Mouse (Mus musculus): ENCODE measurements around the gene Fbxo17. TPM values are rescaled to one million over a fixed set of nuclear protein-coding genes. Genes with fewer than 3 reads are reported as not detected.

The Fbxo17 gene
- polyA plus RNA-seq, 1 experiment = 3.0 TPM

- Histone ChIP-seq H3K4me3 (ENCODE audit: insufficient read depth, low read length) (no peak overlapping the region), H3K27ac (ENCODE audit: insufficient read depth, low read length) (no peak overlapping the region), H3K4me1 (ENCODE audit: control insufficient read depth, insufficient read depth, low read length) (no peaks in the 10 kb centered on the region; the same call in none of the 2 replicates)
- TF ChIP-seq CTCF (IDR thresholded peaks at IDR 0.05; ENCODE audit: extremely low read depth, insufficient read depth, low read length) (no peak), POLR2A (IDR thresholded peaks at IDR 0.05; ENCODE audit: extremely low read depth, insufficient read depth, low read length) (no peak)
Observed at GRCm38 (mm10) chr7:28710962-28711361, 5.6 kb upstream of the Fbxo17 start.

GRCm38 (mm10) chr7:28714667-28715066 is 1.9 kb upstream of the Fbxo17 start:
- H3K4me3 ChIP-seq (ENCODE audit: insufficient read depth, low read length) = no peak overlapping the region
- no peak overlapping the region for H3K27ac ChIP-seq (ENCODE audit: insufficient read depth, low read length)
- H3K4me1 ChIP-seq (ENCODE audit: control insufficient read depth, insufficient read depth, low read length) = no peaks in the 10 kb centered on the region; the same call in none of the 2 replicates
- TF ChIP-seq POLR2A (IDR thresholded peaks at IDR 0.05; ENCODE audit: extremely low read depth, insufficient read depth, low read length) (no peak), CTCF (IDR thresholded peaks at IDR 0.05; ENCODE audit: extremely low read depth, insufficient read depth, low read length) (no peak)

DNA sequence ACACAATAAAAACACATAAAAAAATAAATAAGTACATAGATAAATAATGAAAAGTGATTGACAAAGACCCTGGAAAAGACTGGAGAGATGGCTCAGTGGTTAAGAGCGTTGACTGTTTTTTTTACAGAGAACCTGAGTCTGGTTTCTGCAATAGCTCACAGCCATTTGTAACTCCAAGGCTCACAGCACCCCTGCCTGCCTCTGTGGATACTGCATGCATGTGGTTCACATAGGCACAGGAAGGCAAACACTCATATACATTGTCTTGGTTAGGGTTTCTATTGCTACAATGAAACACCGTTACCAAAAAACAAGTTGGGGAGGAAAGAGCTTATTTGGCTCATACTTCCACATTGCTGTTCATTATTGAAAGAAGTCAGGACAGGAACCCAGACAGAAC is 1.0 kb upstream of the Fbxo17 start:
- H3K4me3 ChIP-seq (ENCODE audit: insufficient read depth, low read length) = no peak overlapping the region
- no peaks in the 10 kb centered on the region; the same call in none of the 2 replicates for H3K4me1 ChIP-seq (ENCODE audit: control insufficient read depth, insufficient read depth, low read length)
- TF ChIP-seq POLR2A (IDR thresholded peaks at IDR 0.05; ENCODE audit: extremely low read depth, insufficient read depth, low read length) (no peak), CTCF (IDR thresholded peaks at IDR 0.05; ENCODE audit: extremely low read depth, insufficient read depth, low read length) (no peak)
- no peak overlapping the region for H3K27ac ChIP-seq (ENCODE audit: insufficient read depth, low read length)

DNA sequence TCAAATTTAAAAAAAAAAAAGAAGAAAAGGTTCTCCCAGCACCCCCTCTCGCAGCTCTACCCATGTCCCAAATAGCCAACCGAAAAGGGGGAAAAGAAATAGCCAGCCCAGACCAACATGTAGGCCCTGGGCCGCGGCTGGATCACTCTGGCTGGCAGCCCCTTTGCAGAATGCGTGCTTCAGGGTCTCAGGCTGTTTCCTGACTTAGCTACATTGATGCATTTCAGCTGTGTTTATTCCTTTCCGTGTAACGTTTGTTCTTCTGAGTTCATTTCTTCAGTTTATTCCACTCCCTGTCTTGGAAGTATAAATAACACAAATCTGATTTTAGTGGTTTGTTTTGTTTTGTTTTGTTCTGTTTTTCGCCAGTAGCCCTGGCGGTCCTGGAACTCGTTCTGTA is 1.1 kb downstream of the Fbxo17 start:
- no peak for TF ChIP-seq POLR2A (IDR thresholded peaks at IDR 0.05; ENCODE audit: extremely low read depth, insufficient read depth, low read length)
- TF ChIP-seq CTCF (IDR thresholded peaks at IDR 0.05; ENCODE audit: extremely low read depth, insufficient read depth, low read length) = no peak
- Histone ChIP-seq H3K4me3 (ENCODE audit: insufficient read depth, low read length) (no peak overlapping the region), H3K27ac (ENCODE audit: insufficient read depth, low read length) (no peak overlapping the region), H3K4me1 (ENCODE audit: control insufficient read depth, insufficient read depth, low read length) (no peaks in the 10 kb centered on the region; the same call in none of the 2 replicates)

GRCm38 (mm10) chr7:28719159-28719558 is 2.6 kb downstream of the Fbxo17 start:
- Histone ChIP-seq H3K4me3 (ENCODE audit: insufficient read depth, low read length) (no peak overlapping the region), H3K27ac (ENCODE audit: insufficient read depth, low read length) (no peak overlapping the region), H3K4me1 (ENCODE audit: control insufficient read depth, insufficient read depth, low read length) (no peaks in the 10 kb centered on the region; the same call in none of the 2 replicates)
- no peak for TF ChIP-seq CTCF (IDR thresholded peaks at IDR 0.05; ENCODE audit: extremely low read depth, insufficient read depth, low read length)
- no peak for TF ChIP-seq POLR2A (IDR thresholded peaks at IDR 0.05; ENCODE audit: extremely low read depth, insufficient read depth, low read length)

DNA sequence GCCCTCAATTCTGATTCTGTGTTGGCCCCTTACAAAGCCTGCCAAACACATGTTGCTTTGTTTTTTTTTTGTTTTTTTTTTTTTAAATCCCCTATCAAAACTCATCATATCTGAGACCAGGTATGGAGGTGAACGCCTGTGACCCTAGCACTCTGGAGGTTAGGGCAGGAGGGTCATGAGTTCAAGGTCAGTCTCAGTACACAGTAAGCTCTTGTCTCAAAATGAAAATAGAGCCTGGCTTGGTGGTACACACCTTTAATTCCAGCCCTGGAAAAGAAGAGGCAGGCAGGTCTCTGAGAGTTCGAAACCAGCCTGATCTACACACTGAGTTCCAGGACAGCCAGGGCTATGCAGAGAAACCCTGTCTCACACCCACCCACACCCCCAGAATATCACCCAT is 3.0 kb downstream of the Fbxo17 start:
- no peak overlapping the region for H3K27ac ChIP-seq (ENCODE audit: insufficient read depth, low read length)
- no peaks in the 10 kb centered on the region for H3K4me1 ChIP-seq (ENCODE audit: control insufficient read depth, insufficient read depth, low read length)
- H3K4me3 ChIP-seq (ENCODE audit: insufficient read depth, low read length) = no peak overlapping the region
- TF ChIP-seq POLR2A (IDR thresholded peaks at IDR 0.05; ENCODE audit: extremely low read depth, insufficient read depth, low read length) (no peak), CTCF (IDR thresholded peaks at IDR 0.05; ENCODE audit: extremely low read depth, insufficient read depth, low read length) (no peak)

DNA sequence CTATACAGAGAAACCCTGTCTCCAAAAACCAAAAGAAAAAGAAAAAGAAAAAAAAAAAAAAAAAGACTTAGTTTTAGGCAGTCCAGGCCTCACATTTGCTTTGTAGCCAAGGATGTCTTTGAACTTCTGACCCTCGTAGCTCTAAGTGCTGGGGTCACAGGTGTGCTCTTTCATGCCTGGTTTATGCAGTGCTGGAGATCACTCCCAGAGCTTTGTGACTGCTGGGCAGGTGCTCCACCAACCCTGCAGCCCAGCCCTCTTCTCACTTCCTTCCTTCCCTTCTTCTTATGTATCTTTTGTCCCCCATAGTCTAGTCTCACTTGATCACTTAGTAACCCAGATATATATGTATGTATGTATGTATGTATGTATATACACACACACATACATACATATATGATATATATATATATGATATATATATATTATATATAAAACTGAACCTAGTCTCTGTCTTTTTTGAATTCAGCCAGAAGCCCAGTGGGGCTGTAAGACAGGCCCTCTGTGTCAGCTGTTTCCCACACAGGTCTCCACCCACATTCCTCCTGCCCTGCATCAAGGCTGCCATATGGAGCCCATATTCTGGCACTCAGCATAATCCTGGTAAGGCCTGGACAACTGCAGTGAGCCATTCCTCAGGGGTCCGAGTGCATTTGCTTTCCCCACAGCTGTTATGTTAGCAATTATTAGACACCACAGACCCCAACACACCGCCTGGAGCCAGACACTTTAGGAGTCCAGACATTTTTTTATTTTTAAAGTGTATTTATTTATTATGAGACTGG is 4.3 kb downstream of the Fbxo17 start:
- Histone ChIP-seq H3K4me1 (ENCODE audit: control insufficient read depth, insufficient read depth, low read length) (no peaks in the 10 kb centered on the region), H3K27ac (ENCODE audit: insufficient read depth, low read length) (no peak overlapping the region), H3K4me3 (ENCODE audit: insufficient read depth, low read length) (no peak overlapping the region)
- no peak for TF ChIP-seq CTCF (IDR thresholded peaks at IDR 0.05; ENCODE audit: extremely low read depth, insufficient read depth, low read length)
- TF ChIP-seq POLR2A (IDR thresholded peaks at IDR 0.05; ENCODE audit: extremely low read depth, insufficient read depth, low read length) = no peak

GRCm38 (mm10) chr7:28722079-28722478 is 5.5 kb downstream of the Fbxo17 start:
- no peak for TF ChIP-seq POLR2A (IDR thresholded peaks at IDR 0.05; ENCODE audit: extremely low read depth, insufficient read depth, low read length)
- TF ChIP-seq CTCF (IDR thresholded peaks at IDR 0.05; ENCODE audit: extremely low read depth, insufficient read depth, low read length) = 0 out of 2 replicates have a peak, but pooled peaks have one; percentile 5
- Histone ChIP-seq H3K27ac (ENCODE audit: insufficient read depth, low read length) (no peak overlapping the region), H3K4me3 (ENCODE audit: insufficient read depth, low read length) (no peak overlapping the region), H3K4me1 (ENCODE audit: control insufficient read depth, insufficient read depth, low read length) (no peaks in the 10 kb centered on the region)

DNA sequence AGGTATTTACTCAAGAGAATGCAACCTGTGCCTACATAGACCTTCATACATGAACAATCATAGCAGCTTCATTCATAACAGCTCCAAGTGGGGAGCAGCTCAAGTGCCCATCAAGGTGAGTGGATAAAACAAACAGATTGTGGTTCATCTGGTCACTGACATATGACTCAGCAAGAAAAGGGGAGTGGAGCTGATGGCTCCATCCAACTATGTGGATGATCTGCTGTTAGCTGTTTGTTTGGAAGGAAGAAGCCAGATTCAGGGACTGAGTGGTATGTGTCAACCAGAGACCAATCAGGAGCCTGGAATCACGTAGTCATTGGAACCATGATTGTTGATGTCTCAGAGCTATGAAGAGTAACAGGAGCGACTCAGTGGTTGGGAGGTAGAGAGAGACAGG is 8.0 kb downstream of the Fbxo17 start:
- TF ChIP-seq POLR2A (IDR thresholded peaks at IDR 0.05; ENCODE audit: extremely low read depth, insufficient read depth, low read length) (no peak), CTCF (IDR thresholded peaks at IDR 0.05; ENCODE audit: extremely low read depth, insufficient read depth, low read length) (no peak)
- no peak overlapping the region for H3K27ac ChIP-seq (ENCODE audit: insufficient read depth, low read length)
- H3K4me1 ChIP-seq (ENCODE audit: control insufficient read depth, insufficient read depth, low read length) = peaks cover 5% of the 10 kb centered on the region; the same call in 1 of the 2 replicates
- no peak overlapping the region for H3K4me3 ChIP-seq (ENCODE audit: insufficient read depth, low read length)

DNA sequence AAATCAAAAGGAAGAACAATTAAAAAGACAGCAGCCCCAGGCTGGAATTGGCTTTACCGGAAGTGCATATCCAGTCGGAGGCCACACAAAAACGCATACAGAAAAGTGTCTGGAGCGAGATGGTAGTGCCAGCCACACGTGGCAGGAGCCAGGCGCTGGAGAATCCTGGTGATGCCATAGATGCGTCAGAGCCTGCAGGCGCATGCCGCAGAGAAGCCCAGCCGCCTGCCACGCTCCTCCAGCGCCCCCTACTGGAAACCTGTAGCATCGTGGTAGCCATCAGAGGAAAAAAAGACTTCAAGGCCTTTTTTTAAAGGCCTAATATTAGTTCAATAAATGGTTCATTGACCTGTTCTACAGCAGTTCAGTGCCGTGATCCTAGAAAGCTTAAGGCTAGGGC is 10.0 kb downstream of the Fbxo17 start:
- no peak overlapping the region for H3K27ac ChIP-seq (ENCODE audit: insufficient read depth, low read length)
- H3K4me1 ChIP-seq (ENCODE audit: control insufficient read depth, insufficient read depth, low read length) = peaks cover 5% of the 10 kb centered on the region; the same call in 1 of the 2 replicates
- TF ChIP-seq CTCF (IDR thresholded peaks at IDR 0.05; ENCODE audit: extremely low read depth, insufficient read depth, low read length) (peak; percentile 81), POLR2A (IDR thresholded peaks at IDR 0.05; ENCODE audit: extremely low read depth, insufficient read depth, low read length) (peak; percentile 17; the same call in 1 of the 2 replicates)
- H3K4me3 ChIP-seq (ENCODE audit: insufficient read depth, low read length) = no peak overlapping the region
